Mouse (Mus musculus) CH12.LX (cell line): Measurements from ENCODE around the gene Ntmt1. TPM values are rescaled to one million over a fixed set of nuclear protein-coding genes. Genes with fewer than 3 reads are reported as not detected.

Experiments used
- DNase-seq: peaks from one replicate; pipeline ENCODE4 v3.0.0-alpha.2; 2013; ENCODE audit errors: extremely low read depth
- H3K27ac ChIP-seq: 2 replicates; pipeline ENCODE4 v1.5.1; 2012; ENCODE audit warnings: low read depth, mild to moderate bottlenecking, control low read depth, moderate library complexity; ENCODE audit not compliant: insufficient read depth
- H3K27me3 ChIP-seq: replicated peaks from 2 replicates; pipeline ENCODE3; 2012; ENCODE audit warnings: inconsistent platforms
- H3K36me3 ChIP-seq, 2 experiments: replicated peaks in 1 of 2; 2 replicates each; pipeline versions ENCODE3 to v1.6.1; 2012; ENCODE audit warnings: inconsistent platforms in 1 of 2, low read length in 1 of 2, mild to moderate bottlenecking in 1 of 2, mixed read lengths in 1 of 2, moderate library complexity in 1 of 2; ENCODE audit not compliant: control insufficient read depth in 1 of 2, insufficient read depth in 1 of 2
- H3K4me1 ChIP-seq, 2 experiments: 2 replicates each; pipeline ENCODE4 v1.6.1; 2012; ENCODE audit warnings: inconsistent platforms in 1 of 2, moderate library complexity in 1 of 2; ENCODE audit not compliant: insufficient read depth in 2 of 2, control insufficient read depth in 1 of 2
- H3K4me2 ChIP-seq: 2 replicates; pipeline ENCODE4 v1.6.1; 2012; ENCODE audit warnings: low read depth, mild to moderate bottlenecking, control low read depth; ENCODE audit not compliant: poor library complexity, insufficient read depth, severe bottlenecking
- H3K4me3 ChIP-seq, 3 experiments: fragments of 150-350 bp in 1 of 3; sonication (generic) in 1 of 3; replicated peaks in 1 of 3; 2 replicates each; pipeline versions ENCODE3 to v1.5.1; 2011 to 2012; ENCODE audit warnings: low read depth in 2 of 3, low read length in 2 of 3, mild to moderate bottlenecking in 2 of 3, moderate library complexity in 2 of 3, control low read depth in 1 of 3, improper control_type of control experiment in 1 of 3, inconsistent platforms in 1 of 3, mixed read lengths in 1 of 3; ENCODE audit not compliant: poor library complexity in 1 of 3
- H3K79me2 ChIP-seq: replicated peaks from 2 replicates; pipeline ENCODE4 v1.6.1; 2012; ENCODE audit warnings: mild to moderate bottlenecking, moderate library complexity; ENCODE audit not compliant: control insufficient read depth, poor library complexity, insufficient read depth, severe bottlenecking; ENCODE audit errors: extremely low read depth
- H3K9ac ChIP-seq: 2 replicates; pipeline ENCODE4 v1.6.1; 2012; ENCODE audit warnings: low read depth, mild to moderate bottlenecking, control low read depth, moderate library complexity; ENCODE audit not compliant: insufficient read depth
- H3K9me3 ChIP-seq: replicated peaks from 2 replicates; pipeline ENCODE3; 2012; ENCODE audit warnings: low read length, inconsistent platforms, mixed read lengths
- BHLHE40 ChIP-seq: IDR thresholded peaks from 2 replicates; pipeline ENCODE4 v1.6.1; 2011; ENCODE audit warnings: mild to moderate bottlenecking, low read depth, low read length, improper control_type of control experiment
- CHD1 ChIP-seq: IDR thresholded peaks from 2 replicates; pipeline ENCODE4 v1.6.1; 2012; ENCODE audit warnings: low read depth, low read length, improper control_type of control experiment, inconsistent platforms
- CTCF ChIP-seq, 2 experiments: IDR thresholded peaks in 1 of 2; conservative IDR thresholded peaks in 1 of 2; 2 replicates each; pipeline ENCODE4 v1.5.1; 2011 to 2012; ENCODE audit warnings: low read depth in 2 of 2, low read length in 2 of 2, improper control_type of control experiment in 1 of 2, inconsistent platforms in 1 of 2, mild to moderate bottlenecking in 1 of 2, moderate library complexity in 1 of 2
- E2F4 ChIP-seq: IDR thresholded peaks from 2 replicates; pipeline ENCODE4 v1.6.1; 2011; ENCODE audit warnings: low read depth, low read length, improper control_type of control experiment; ENCODE audit not compliant: insufficient replicate concordance
- ELF1 ChIP-seq: IDR thresholded peaks from 2 replicates; pipeline ENCODE4 v1.6.1; 2014; ENCODE audit warnings: low read depth, mild to moderate bottlenecking, inconsistent platforms, low read length, improper control_type of control experiment
- EP300 ChIP-seq: IDR thresholded peaks from 2 replicates; pipeline ENCODE4 v1.6.1; 2011; ENCODE audit warnings: low read length, improper control_type of control experiment
- ETS1 ChIP-seq: conservative IDR thresholded peaks from 2 replicates; pipeline ENCODE4 v1.6.1; 2012; ENCODE audit warnings: low read depth, mild to moderate bottlenecking, inconsistent platforms, low read length, improper control_type of control experiment, moderate library complexity
- GABPA ChIP-seq: IDR thresholded peaks from 2 replicates; pipeline ENCODE4 v1.6.1; 2012; ENCODE audit warnings: low read depth, low read length, improper control_type of control experiment, inconsistent platforms; ENCODE audit not compliant: insufficient replicate concordance
- HCFC1 ChIP-seq: IDR thresholded peaks from 2 replicates; pipeline ENCODE4 v1.6.1; 2012; ENCODE audit warnings: low read depth, mild to moderate bottlenecking, inconsistent platforms, low read length, improper control_type of control experiment
- JUN ChIP-seq: IDR thresholded peaks from 2 replicates; pipeline ENCODE4 v1.6.1; 2011; ENCODE audit warnings: low read depth, mild to moderate bottlenecking, low read length, improper control_type of control experiment, moderate library complexity; ENCODE audit not compliant: insufficient read depth
- MAX ChIP-seq: IDR thresholded peaks from 2 replicates; pipeline ENCODE4 v1.6.1; 2011; ENCODE audit warnings: low read length, improper control_type of control experiment
- MAZ ChIP-seq: IDR thresholded peaks from 2 replicates; pipeline ENCODE4 v1.6.1; 2012; ENCODE audit warnings: low read depth, mild to moderate bottlenecking, inconsistent platforms, low read length, improper control_type of control experiment, moderate library complexity
- MEF2A ChIP-seq: IDR thresholded peaks from 2 replicates; pipeline ENCODE4 v1.6.1; 2014; ENCODE audit warnings: low read depth, mild to moderate bottlenecking, inconsistent platforms, low read length, improper control_type of control experiment, borderline replicate concordance
- MXI1 ChIP-seq: IDR thresholded peaks from 2 replicates; pipeline ENCODE4 v1.6.1; 2011; ENCODE audit warnings: mild to moderate bottlenecking, low read depth, low read length, improper control_type of control experiment
- POLR2A ChIP-seq: IDR thresholded peaks from 2 replicates; pipeline ENCODE4 v1.6.1; 2011; ENCODE audit warnings: low read depth, mild to moderate bottlenecking, improper control_type of control experiment, low read length
- POLR2AphosphoS2 ChIP-seq: IDR thresholded peaks from 2 replicates; pipeline ENCODE4 v1.6.1; 2011; ENCODE audit warnings: low read depth, low read length, improper control_type of control experiment
- RAD21 ChIP-seq: IDR thresholded peaks from 2 replicates; pipeline ENCODE4 v1.6.1; 2011; ENCODE audit warnings: low read depth, mild to moderate bottlenecking, low read length, improper control_type of control experiment, moderate library complexity
- SMC3 ChIP-seq: IDR thresholded peaks from 2 replicates; pipeline ENCODE4 v1.6.1; 2011; ENCODE audit warnings: low read depth, low read length, improper control_type of control experiment
- USF1 ChIP-seq: IDR thresholded peaks from 2 replicates; pipeline ENCODE4 v1.6.1; 2014; ENCODE audit warnings: low read depth, mild to moderate bottlenecking, inconsistent platforms, low read length, improper control_type of control experiment
- USF2 ChIP-seq: conservative IDR thresholded peaks from 2 replicates; pipeline ENCODE4 v1.6.1; 2011; ENCODE audit warnings: low read depth, low read length, improper control_type of control experiment
- ZKSCAN1 ChIP-seq: IDR thresholded peaks from 2 replicates; pipeline ENCODE4 v1.6.1; 2012; ENCODE audit warnings: low read depth, inconsistent platforms, low read length, improper control_type of control experiment, borderline replicate concordance
- ZMIZ1 ChIP-seq: IDR thresholded peaks from 2 replicates; pipeline ENCODE4 v1.6.1; 2012; ENCODE audit warnings: low read depth, mild to moderate bottlenecking, inconsistent platforms, low read length, improper control_type of control experiment
- ZNF384 ChIP-seq: IDR thresholded peaks from 2 replicates; pipeline ENCODE4 v1.6.1; 2012; ENCODE audit warnings: low read depth, low read length, improper control_type of control experiment, inconsistent platforms
- dilution Hi-C: fragments of 300-500 bp; cut with MboI; formaldehyde crosslinking; loops from 2 replicates; pipeline ENCODE4 v1.14.3; 2020; ENCODE audit warnings: low sequenced_read_pairs; ENCODE audit not compliant: extremely low pct_unique_long_range_greater_than_20kb, extremely low pct_ligation_motif_present
- in situ Hi-C: fragments of 300-500 bp; cut with MboI; formaldehyde crosslinking; loops from 3 replicates; pipeline ENCODE4 v1.14.3; 2019; ENCODE audit warnings: low sequenced_read_pairs, low pct_ligation_motif_present, low pct_unique_long_range_greater_than_20kb, mixed read lengths
- polyA plus RNA-seq: library from polyadenylated mRNA; unstranded; fragments of >175 nt; gene quantifications from 2 replicates; pipeline ENCODE4 v1.2.1, GENCODE M21; 2012; ENCODE audit warnings: low read depth; ENCODE audit not compliant: insufficient read length
- total RNA-seq, 2 experiments: library from RNA; depleted of rRNA; stranded (reverse); fragments of 300-350 nt in 1 of 2; fragments of >200 nt in 1 of 2; gene quantifications; 2 replicates each; pipeline ENCODE4 v1.2.3; 2012 to 2014

Gene Ntmt1
- total and polyA plus RNA-seq, 3 experiments, result 43.3 to 66.1 (median 50.4) TPM

- H3K4me1 ChIP-seq, result no peaks in the 10 kb centered on the region
- no peaks in the 10 kb centered on the region for H3K79me2 ChIP-seq
- dilution Hi-C loops, result no loop called here
- H3K9ac ChIP-seq, result no peak overlapping the region
- peaks cover 82% of the 10 kb centered on the region for H3K27me3 ChIP-seq
- TF ChIP-seq MXI1 (no peak), SMC3 (no peak), ELF1 (no peak), POLR2A (no peak), CTCF (conservative IDR thresholded peaks at IDR 0.05 in 1 of 2, IDR thresholded peaks at IDR 0.05 in 1 of 2; ENCODE audit: low read depth in 2 of 2, low read length in 2 of 2) (no peak), RAD21 (no peak), ZNF384 (no peak), USF1 (no peak)
- no peaks in the 10 kb centered on the region for H3K9me3 ChIP-seq
- no peak overlapping the region for H3K4me2 ChIP-seq
- H3K27ac ChIP-seq, result no peak overlapping the region
- H3K36me3 ChIP-seq, result no peaks in the 10 kb centered on the region
- H3K4me3 ChIP-seq, result no peak overlapping the region
- DNase-seq, result no peak
- in situ Hi-C loops, result no loop called here
These were observed 28.8 kb downstream of the Ntmt1 start for GRCm38 (mm10) chr2:30836238-30836990.

GRCm38 (mm10) chr2:30842615-30843014 lies 35.0 kb downstream of the Ntmt1 start:
- no peak overlapping the region for H3K27ac ChIP-seq
- no peak overlapping the region for H3K4me2 ChIP-seq
- in situ Hi-C loops, result no loop called here
- no peaks in the 10 kb centered on the region for H3K4me1 ChIP-seq
- no peaks in the 10 kb centered on the region for H3K36me3 ChIP-seq
- DNase-seq, result no peak
- H3K27me3 ChIP-seq, result peaks cover 80% of the 10 kb centered on the region
- no peak for TF ChIP-seq CTCF (conservative IDR thresholded peaks at IDR 0.05 in 1 of 2, IDR thresholded peaks at IDR 0.05 in 1 of 2; ENCODE audit: low read depth in 2 of 2, low read length in 2 of 2)
- no peak for TF ChIP-seq HCFC1
- no peak for TF ChIP-seq JUN
- no peak for TF ChIP-seq EP300
- TF ChIP-seq MAZ, result no peak
- TF ChIP-seq CHD1, result no peak
- TF ChIP-seq MAX, result no peak
- no peak for TF ChIP-seq GABPA
- TF ChIP-seq BHLHE40, result no peak
- no peak for TF ChIP-seq POLR2AphosphoS2
- TF ChIP-seq MEF2A, result no peak
- no peak for TF ChIP-seq ZMIZ1
- TF ChIP-seq ETS1, result no peak
- no peak for TF ChIP-seq E2F4
- TF ChIP-seq USF2, result no peak
- no peak for TF ChIP-seq ZNF384
- TF ChIP-seq ZKSCAN1, result no peak
- no peaks in the 10 kb centered on the region for H3K9me3 ChIP-seq
- no peak overlapping the region for H3K9ac ChIP-seq
- dilution Hi-C loops, result no loop called here
- H3K79me2 ChIP-seq, result no peaks in the 10 kb centered on the region
- no peak overlapping the region for H3K4me3 ChIP-seq
